ENCODE assay signal across 25 mouse cellular contexts in genomic region chr17:11245040-11245439, GRCm38 (mm10).
A peak's percentile ranks its signal among the peaks of the same experiment; 100 is the strongest.
DNase-seq lines count a peak whose midpoint lies in the region; ATAC-seq lines count a peak whose summit lies in the region.
"Had no signal": no experiment of that assay in that cellular context is flagged by ENCODE, and none has a peak within 500 bp of the region (broad histone marks: within the 10 kb centered on the region; RNA-seq: fewer than 3 reads in every experiment).

No protein-coding gene starts in this region.

- H3K27ac ChIP-seq in kidney, embryonic 14.5 days (ENCODE audit: low read depth, low read length), result no peak overlapping the region
- H3K27ac ChIP-seq: forebrain, embryonic 12.5 days; heart, embryonic 10.5 days; midbrain, embryonic 13.5 days; neural tube, embryonic 12.5 days had no signal

- no peaks in the 10 kb centered on the region for H3K4me1 ChIP-seq in kidney, embryonic 14.5 days (ENCODE audit: control insufficient read depth, insufficient read depth, low read length)
- H3K4me1 ChIP-seq: forebrain, embryonic 12.5 days; heart, embryonic 10.5 days; midbrain, embryonic 13.5 days; neural tube, embryonic 12.5 days had no signal

- DNase-seq in embryo, embryonic 10 days (ENCODE audit: low spot score), result peak; percentile 35
- no peak for DNase-seq in embryo, embryonic 9.5 days (ENCODE audit: extremely low spot score)
- peak; percentile 38 for DNase-seq in embryo, embryonic 11 days
- DNase-seq in kidney, postnatal 25 days, result peak; percentile 12 to 61
- no peak for DNase-seq in right cerebral cortex, postnatal 36 days (ENCODE audit: low spot score in 2 of 2)
- DNase-seq in thymus, adult 18-20 months, result no peak
- DNase-seq: adrenal gland, postnatal 36 days; cerebellum, adult 11-12 months; cerebellum, postnatal 14 days; heart, postnatal 4 days; layer of hippocampus, postnatal 36 days; lung, adult 18-20 months; lung, postnatal 10 days; right cerebral cortex, adult 18-20 months; thymus, adult 2 months; thymus, postnatal 4 days had no signal

- peak; percentile 62 for ATAC-seq in kidney, embryonic 14.5 days (ENCODE audit: low FRiP score, low TSS enrichment)
- ATAC-seq in erythroblast, adult 5-6 weeks (replicated peaks; ENCODE audit: low FRiP score, poor library complexity, severe bottlenecking), result no peak
- ATAC-seq: hindbrain, embryonic 16.5 days; intestine, embryonic 16.5 days; midbrain, embryonic 13.5 days had no signal

- 19% methylated on average over 9 of the region's 9 CpGs for WGBS in kidney, embryonic 14.5 days

- no peak overlapping the region for H3K4me3 ChIP-seq in kidney, embryonic 14.5 days (ENCODE audit: low read length)
- H3K4me3 ChIP-seq: forebrain, embryonic 12.5 days; heart, embryonic 10.5 days; midbrain, embryonic 13.5 days; neural tube, embryonic 12.5 days had no signal

- H3K27me3 ChIP-seq in kidney, embryonic 14.5 days (ENCODE audit: control insufficient read depth, insufficient read depth, low read length), result no peaks in the 10 kb centered on the region
- H3K27me3 ChIP-seq: forebrain, embryonic 12.5 days; midbrain, embryonic 13.5 days; neural tube, embryonic 12.5 days had no signal

- no peaks in the 10 kb centered on the region for H3K36me3 ChIP-seq in kidney, embryonic 14.5 days (ENCODE audit: control insufficient read depth, insufficient read depth, low read length)
- H3K36me3 ChIP-seq: forebrain, embryonic 12.5 days; heart, embryonic 10.5 days; midbrain, embryonic 13.5 days; neural tube, embryonic 12.5 days had no signal

- H3K9ac ChIP-seq in kidney, embryonic 14.5 days (ENCODE audit: low read depth, low read length), result no peak overlapping the region
- H3K9ac ChIP-seq: forebrain, embryonic 12.5 days; midbrain, embryonic 13.5 days; neural tube, embryonic 12.5 days had no signal

- no peaks in the 10 kb centered on the region for H3K9me3 ChIP-seq in kidney, embryonic 14.5 days (ENCODE audit: control insufficient read depth, low read length)
- H3K9me3 ChIP-seq: forebrain, embryonic 12.5 days; heart, embryonic 10.5 days; midbrain, embryonic 13.5 days; neural tube, embryonic 12.5 days had no signal

- H3K4me2 ChIP-seq in kidney, embryonic 14.5 days (replicated peaks; ENCODE audit: low read depth, low read length), result no peak overlapping the region
- H3K4me2 ChIP-seq: forebrain, embryonic 12.5 days; liver, embryonic 11.5 days; midbrain, embryonic 13.5 days; neural tube, embryonic 12.5 days had no signal

Comparison
In these comparisons a context has a peak if more than half of its experiments do, and no peak if none do; other contexts are left out.
1. DNase-seq: peak in embryo, embryonic 10 days (single experiment), embryo, embryonic 11 days (single experiment) and kidney, postnatal 25 days (2 of 2); none in embryo, embryonic 9.5 days (single experiment), right cerebral cortex, postnatal 36 days (0 of 2) and thymus, adult 18-20 months (0 of 2).